Mouse (Mus musculus): ENCODE results near the gene Arhgap15. TPM values are rescaled to one million over a fixed set of nuclear protein-coding genes. Genes with fewer than 3 reads are reported as not detected.

Gene Arhgap15
- 3.4 TPM for polyA plus RNA-seq (2014; fragmentation: Illumina TruSeq; extraction: RNeasy Lipid Tissue Mini Kit (QIAGEN cat#74804); ENCODE audit: low read depth, low replicate concordance)

GRCm38 (mm10) chr2:43748287-43748983 is at the start of gene Arhgap15:
Gene Arhgap15 (plus strand): TSS chr2:43748824.

Other genes starting within 250 kb of the Arhgap15 start
- gene Kynu, start 193.5 kb upstream of the Arhgap15 start, polyA plus RNA-seq (2014; fragmentation: Illumina TruSeq; extraction: RNeasy Lipid Tissue Mini Kit (QIAGEN cat#74804); ENCODE audit: low read depth, low replicate concordance) = 0.10 TPM